Mouse (Mus musculus): ENCODE data around the gene Soga1.

- TF ChIP-seq GATA1 (IDR thresholded peaks at IDR 0.05; ENCODE audit: borderline replicate concordance, low read length) (no peak), FLI1 (IDR thresholded peaks at IDR 0.05; ENCODE audit: low read length) (no peak)
Measured at GRCm38 (mm10) chr2:157075685-157076084, 3.4 kb downstream of the Soga1 start.

Data from megakaryocyte, embryonic 14.5 days (primary cell).